Mouse (Mus musculus) heart, adult 2 months (tissue): Measurements from ENCODE around the gene Stxbp6.

Experiments
- CTCF ChIP-seq: fragments of 200-600 bp; IDR thresholded peaks from 2 replicates; pipeline ENCODE4 v1.8.1; 2022; ENCODE audit warnings: antibody characterized with exemption, mild to moderate bottlenecking, moderate library complexity
- EP300 ChIP-seq: fragments of 200-500 bp; IDR thresholded peaks from 2 replicates; pipeline ENCODE4 v1.6.1; 2011; ENCODE audit warnings: low read depth, low read length, control low read depth; ENCODE audit not compliant: insufficient read depth
- POLR2A ChIP-seq: fragments of 200-500 bp; IDR thresholded peaks from 2 replicates; pipeline ENCODE4 v1.6.1; 2011; ENCODE audit warnings: mild to moderate bottlenecking, low read depth, low read length, control low read depth; ENCODE audit not compliant: insufficient read depth

- TF ChIP-seq POLR2A (no peak), CTCF (no peak), EP300 (no peak)
These were observed 10.9 kb downstream of the Stxbp6 start for GRCm38 (mm10) chr12:45063606-45064005.
